Mouse (Mus musculus) hindbrain, embryonic 14.5 days (tissue): Measurements from ENCODE around the gene Smco4. TPM values are rescaled to one million over a fixed set of nuclear protein-coding genes. Genes with fewer than 3 reads are reported as not detected.

ENCODE experiments used
- ATAC-seq: fragments of 200-750 bp; cut with Nextera tagmentation; 2 replicates; pipeline ENCODE4 v1.8.0; 2017; ENCODE audit warnings: moderate number of reproducible peaks, mild to moderate bottlenecking, moderate TSS enrichment, moderate library complexity; ENCODE audit not compliant: low FRiP score
- DNase-seq: peaks from one replicate; pipeline ENCODE4 v3.0.0-alpha.2; 2015; ENCODE audit warnings: low spot score
- H3K27ac ChIP-seq: fragments of 300-500 bp; sonication (generic); 2 replicates; pipeline ENCODE4 v1.5.1; 2014; ENCODE audit warnings: mild to moderate bottlenecking, moderate library complexity
- H3K27me3 ChIP-seq: fragments of 300-500 bp; sonication (generic); 2 replicates; pipeline ENCODE4 v1.6.1; 2014; ENCODE audit warnings: mild to moderate bottlenecking, low read length, mixed read lengths; ENCODE audit not compliant: control insufficient read depth, insufficient read depth
- H3K36me3 ChIP-seq: fragments of 300-500 bp; sonication (generic); replicated peaks from 2 replicates; pipeline ENCODE4 v1.6.1; 2014; ENCODE audit not compliant: control insufficient read depth, insufficient read depth
- H3K4me1 ChIP-seq: fragments of 300-500 bp; sonication (generic); replicated peaks from 2 replicates; pipeline ENCODE4 v1.6.1; 2014; ENCODE audit warnings: antibody characterized with exemption, low read length, mixed read lengths; ENCODE audit not compliant: control insufficient read depth, insufficient read depth
- H3K4me2 ChIP-seq: fragments of 300-500 bp; sonication (generic); replicated peaks from 2 replicates; pipeline ENCODE4 v1.6.1; 2014; ENCODE audit warnings: mild to moderate bottlenecking, moderate library complexity
- H3K4me3 ChIP-seq: fragments of 300-500 bp; sonication (generic); replicated peaks from 2 replicates; pipeline ENCODE4 v1.5.1; 2014; ENCODE audit warnings: mild to moderate bottlenecking, low read length
- H3K9ac ChIP-seq: fragments of 300-500 bp; sonication (generic); 2 replicates; pipeline ENCODE4 v1.6.1; 2014
- H3K9me3 ChIP-seq: fragments of 300-500 bp; sonication (generic); 2 replicates; pipeline ENCODE4 v1.6.1; 2016; ENCODE audit warnings: low read length; ENCODE audit not compliant: control insufficient read depth
- WGBS: fragments of 180-500 bp; shearing (Covaris S2); extraction: QIAGEN DNeasy Blood & Tissue Kit; methylation state at CpG from one replicate; pipeline ENCODE4 v1.1.7; 2014; 5-methylcytosine and 5-hydroxymethylcytosine counted together
- polyA plus RNA-seq: library from polyadenylated mRNA; unstranded; fragments of >200 nt; fragmentation: Nextera tagmentation; extraction: Ambion mirVana; gene quantifications from 2 replicates; pipeline ENCODE4 v1.2.1, GENCODE M21; 2014

The Smco4 gene
- polyA plus RNA-seq, 1 experiment from 2014 or later = 2.2 TPM

DNA sequence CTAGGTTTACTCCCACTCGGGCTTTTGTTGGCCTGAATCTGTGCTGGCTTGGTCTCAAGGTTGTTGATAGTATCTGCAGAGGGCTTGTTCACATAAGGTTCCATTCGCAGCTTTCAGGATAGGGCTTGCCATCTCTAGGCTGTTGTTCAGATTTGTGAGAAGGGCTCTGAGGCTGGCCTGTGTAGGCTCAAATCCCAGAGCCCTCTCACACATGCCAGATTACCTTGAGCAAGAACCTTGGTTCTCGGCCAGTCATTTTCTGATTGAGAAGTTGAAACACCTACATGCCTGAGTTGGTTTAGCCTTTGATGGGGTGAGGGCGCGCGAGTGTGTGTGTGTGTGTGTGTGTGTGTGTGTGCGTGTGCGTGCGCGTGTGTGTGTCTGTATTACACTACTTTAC lies 29.1 kb downstream of the Smco4 start:
- no peaks in the 10 kb centered on the region for H3K9me3 ChIP-seq
- ATAC-seq = no peak
- H3K27me3 ChIP-seq = no peaks in the 10 kb centered on the region
- no peak overlapping the region for H3K9ac ChIP-seq
- no peak for DNase-seq
- H3K4me1 ChIP-seq = 0 out of 2 replicates have a peak, but pooled peaks cover 3% of the 10 kb centered on the region
- H3K36me3 ChIP-seq = no peaks in the 10 kb centered on the region
- H3K4me3 ChIP-seq = no peak overlapping the region
- H3K27ac ChIP-seq = no peak overlapping the region
- 92% methylated on average over 10 of the region's 10 CpGs for WGBS
- H3K4me2 ChIP-seq = no peak overlapping the region

GRCm38 (mm10) chr9:15522887-15523286 lies 29.7 kb downstream of the Smco4 start:
- whole genome bisulfite sequencing = 81% methylated on average over 5 of the region's 5 CpGs
- ATAC-seq = no peak
- H3K27ac ChIP-seq = no peak overlapping the region

GRCm38 (mm10) chr9:15523646-15524045 lies 30.4 kb downstream of the Smco4 start:
- DNase-seq = no peak

More at GRCm38 (mm10) chr9:15522887-15523286, 29.7 kb downstream of the Smco4 start:
- H3K4me3 ChIP-seq = no peak overlapping the region
- no peak for DNase-seq
- no peak overlapping the region for H3K9ac ChIP-seq
- no peaks in the 10 kb centered on the region for H3K27me3 ChIP-seq
- no peaks in the 10 kb centered on the region for H3K9me3 ChIP-seq
- H3K4me1 ChIP-seq = 0 out of 2 replicates have a peak, but pooled peaks cover 3% of the 10 kb centered on the region
- no peak overlapping the region for H3K4me2 ChIP-seq
- H3K36me3 ChIP-seq = no peaks in the 10 kb centered on the region

DNA sequence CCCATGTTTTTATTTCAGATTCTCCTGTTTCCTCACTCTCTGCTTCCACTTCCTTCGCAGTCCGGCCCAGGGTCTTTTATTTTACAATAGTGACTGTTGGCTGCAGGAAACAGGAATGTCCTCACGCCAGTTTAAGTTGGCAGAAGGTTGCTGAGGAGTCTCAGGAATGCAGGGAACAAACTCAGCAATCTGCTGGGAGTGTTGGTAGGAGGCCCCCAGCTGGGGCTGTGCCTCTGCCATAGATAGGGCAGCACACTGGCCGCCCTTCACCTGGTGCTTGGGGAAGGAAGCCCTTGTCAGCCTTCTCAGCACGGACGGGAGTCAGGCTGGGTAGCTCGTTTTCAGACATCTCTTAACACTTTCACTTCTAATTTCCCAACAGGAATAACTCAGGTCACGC lies 32.0 kb downstream of the Smco4 start:
- no peak overlapping the region for H3K9ac ChIP-seq
- H3K27me3 ChIP-seq = no peaks in the 10 kb centered on the region
- H3K4me1 ChIP-seq = 0 out of 2 replicates have a peak, but pooled peaks cover 17% of the 10 kb centered on the region
- DNase-seq (no peak), ATAC-seq (no peak)
- no peaks in the 10 kb centered on the region for H3K36me3 ChIP-seq
- H3K9me3 ChIP-seq = no peaks in the 10 kb centered on the region
- no peak overlapping the region for H3K4me2 ChIP-seq
- 71% methylated on average over 8 of the region's 8 CpGs for WGBS
- no peak overlapping the region for H3K27ac ChIP-seq
- H3K4me3 ChIP-seq = no peak overlapping the region

More at GRCm38 (mm10) chr9:15523646-15524045, 30.4 kb downstream of the Smco4 start:
- no peaks in the 10 kb centered on the region for H3K9me3 ChIP-seq
- no peaks in the 10 kb centered on the region for H3K36me3 ChIP-seq
- no peak overlapping the region for H3K4me2 ChIP-seq
- H3K27me3 ChIP-seq = no peaks in the 10 kb centered on the region
- no peak overlapping the region for H3K9ac ChIP-seq
- no peak overlapping the region for H3K4me3 ChIP-seq
- 84% methylated on average over 6 of the region's 6 CpGs for WGBS
- H3K4me1 ChIP-seq = 0 out of 2 replicates have a peak, but pooled peaks cover 7% of the 10 kb centered on the region
- ATAC-seq = no peak
- no peak overlapping the region for H3K27ac ChIP-seq

GRCm38 (mm10) chr9:15526539-15526938 lies 33.3 kb downstream of the Smco4 start:
- WGBS = 66% methylated on average over 7 of the region's 7 CpGs
- Histone ChIP-seq H3K36me3 (no peaks in the 10 kb centered on the region), H3K9me3 (no peaks in the 10 kb centered on the region), H3K4me3 (no peak overlapping the region), H3K9ac (no peak overlapping the region), H3K27me3 (no peaks in the 10 kb centered on the region), H3K4me2 (no peak overlapping the region), H3K27ac (no peak overlapping the region), H3K4me1 (0 out of 2 replicates have a peak, but pooled peaks cover 17% of the 10 kb centered on the region)
- ATAC-seq = no peak
- no peak for DNase-seq

- Histone ChIP-seq H3K4me2 (no peak overlapping the region), H3K36me3 (no peaks in the 10 kb centered on the region), H3K27me3 (no peaks in the 10 kb centered on the region), H3K4me1 (0 out of 2 replicates have a peak, but pooled peaks cover 17% of the 10 kb centered on the region), H3K27ac (no peak overlapping the region), H3K9ac (no peak overlapping the region), H3K9me3 (no peaks in the 10 kb centered on the region), H3K4me3 (no peak overlapping the region)
- no peak for DNase-seq
- no peak for ATAC-seq
- WGBS = 62% methylated on average over 6 of the region's 6 CpGs
Measured at GRCm38 (mm10) chr9:15527846-15528245, 34.6 kb downstream of the Smco4 start.

GRCm38 (mm10) chr9:15528368-15528767 lies 35.1 kb downstream of the Smco4 start:
- no peaks in the 10 kb centered on the region for H3K36me3 ChIP-seq
- no peak overlapping the region for H3K27ac ChIP-seq
- 0 out of 2 replicates have a peak, but pooled peaks cover 14% of the 10 kb centered on the region for H3K4me1 ChIP-seq
- WGBS = 88% methylated on average over 7 of the region's 7 CpGs
- H3K9ac ChIP-seq = no peak overlapping the region
- no peak overlapping the region for H3K4me2 ChIP-seq
- no peaks in the 10 kb centered on the region for H3K9me3 ChIP-seq
- no peak overlapping the region for H3K4me3 ChIP-seq
- H3K27me3 ChIP-seq = no peaks in the 10 kb centered on the region
- ATAC-seq (no peak), DNase-seq (no peak)

DNA sequence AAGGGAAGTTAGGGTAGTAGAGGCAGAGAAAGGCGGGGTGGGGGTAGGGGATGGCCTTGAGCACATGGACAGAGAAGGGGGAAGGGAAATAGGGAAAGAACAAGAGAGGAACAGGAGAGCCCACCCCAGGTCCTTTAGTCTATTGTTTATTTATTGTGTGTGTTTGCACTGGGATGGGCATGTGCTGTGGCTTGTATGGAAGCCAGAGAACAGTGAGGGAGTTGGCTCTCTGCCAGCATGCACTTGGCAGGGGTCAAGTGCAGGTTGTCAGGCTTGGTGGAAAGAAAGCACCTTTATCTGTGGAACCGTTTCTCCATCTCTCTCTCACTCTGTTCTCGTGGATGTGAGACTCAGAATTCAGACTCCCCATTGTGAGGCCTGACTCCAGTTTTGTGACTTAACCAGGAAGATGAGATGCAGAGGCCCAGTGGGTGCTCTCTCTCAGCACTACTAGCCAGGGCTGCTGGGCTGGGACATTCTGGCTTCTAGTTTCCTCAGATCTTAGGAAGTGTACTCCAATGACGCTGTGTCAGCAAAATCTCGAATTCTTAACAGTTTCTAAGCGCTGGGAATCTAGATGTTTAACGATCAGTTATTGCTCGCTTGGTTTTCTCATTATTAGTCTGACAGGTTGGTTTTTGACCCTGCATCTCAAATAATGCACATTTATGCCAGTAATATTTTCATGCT lies 36.2 kb downstream of the Smco4 start:
- 53% methylated on average over 8 of the region's 8 CpGs for WGBS
- peak; percentile 38 for DNase-seq

GRCm38 (mm10) chr9:15529965-15530320 lies 36.7 kb downstream of the Smco4 start:
- no peak overlapping the region for H3K4me2 ChIP-seq
- WGBS = 94% methylated on average over 2 of the region's 2 CpGs
- ATAC-seq = no peak
- no peak overlapping the region for H3K4me3 ChIP-seq
- no peak overlapping the region for H3K9ac ChIP-seq
- H3K27ac ChIP-seq = no peak overlapping the region
- no peak for DNase-seq
- no peaks in the 10 kb centered on the region for H3K27me3 ChIP-seq
- peaks cover 13% of the 10 kb centered on the region; the same call in 1 of the 2 replicates for H3K4me1 ChIP-seq
- no peaks in the 10 kb centered on the region for H3K9me3 ChIP-seq
- no peaks in the 10 kb centered on the region for H3K36me3 ChIP-seq

More for the DNA sequence above, 36.2 kb downstream of the Smco4 start:
- no peak overlapping the region for H3K9ac ChIP-seq
- no peak overlapping the region for H3K4me2 ChIP-seq
- H3K4me1 ChIP-seq = peaks cover 13% of the 10 kb centered on the region; the same call in 1 of the 2 replicates
- H3K9me3 ChIP-seq = no peaks in the 10 kb centered on the region
- H3K4me3 ChIP-seq = no peak overlapping the region
- no peak overlapping the region; the same call in 1 of the 2 replicates for H3K27ac ChIP-seq
- ATAC-seq = peak; percentile 63
- H3K36me3 ChIP-seq = no peaks in the 10 kb centered on the region
- no peaks in the 10 kb centered on the region for H3K27me3 ChIP-seq
